Mouse (Mus musculus): ENCODE measurements at regions not wholly inside any gene's neighbourhood (a gene's known extent, or its start where the extent isn't known, plus 50 kb on each side); places are given as distances from the start of the nearest gene placed in this dataset.

DNA sequence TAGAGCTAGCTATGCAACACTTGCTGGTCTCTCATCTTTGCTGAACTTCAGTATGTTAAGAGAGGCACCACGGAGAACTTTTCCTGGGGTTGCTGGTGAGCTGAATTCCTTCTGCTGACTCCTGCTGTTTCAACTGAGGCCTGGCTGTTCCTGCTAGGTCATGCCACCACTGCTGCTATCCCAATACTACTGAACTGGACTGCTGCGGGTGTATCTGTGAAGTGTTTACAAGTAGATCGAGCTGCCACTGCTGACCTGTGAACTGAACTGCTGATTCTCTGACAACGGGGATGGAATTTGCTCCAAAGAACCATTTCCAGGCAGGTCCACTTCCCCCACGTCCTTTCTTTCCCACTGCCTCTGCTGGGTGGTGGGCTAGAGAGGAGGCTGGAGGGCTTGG, 51.1 kb upstream of the Tmem150c start:
- TF ChIP-seq CTCF (IDR thresholded peaks at IDR 0.05; ENCODE audit: low read depth, low read length) (no peak), POLR2A (IDR thresholded peaks at IDR 0.05; ENCODE audit: extremely low read depth, insufficient read depth, low read length) (no peak)

All from liver, adult 2 months (tissue).